Mouse (Mus musculus) Patski (cell line): ENCODE measurements around the gene Rftn1. TPM values are rescaled to one million over a fixed set of nuclear protein-coding genes. Genes with fewer than 3 reads are reported as not detected.

Experiments used
- ATAC-seq: fragments of 100-300 bp; one replicate; pipeline ENCODE4 v1.8.0; 2021
- CTCF ChIA-PET: fragments of 350-600 bp; sonication (Branson Sonifier 250); formaldehyde crosslinking; loops from one replicate; lab custom pipeline; 2022; ENCODE audit warnings: inconsistent platforms; lab: Charles Lee
- POLR2A ChIA-PET: fragments of 350-600 bp; sonication (Branson Sonifier 250); formaldehyde crosslinking; loops from one replicate; lab custom pipeline; 2022; ENCODE audit warnings: antibody characterized with exemption, inconsistent platforms; lab: Charles Lee
- DNase-seq: peaks from one replicate; pipeline ENCODE4 v3.0.0-alpha.2; 2011; ENCODE audit warnings: low read depth, low spot score
- H3K27me3 ChIP-seq: fragments of 371-371 bp; one replicate; pipeline ENCODE4 v1.5.1; 2021
- CTCF ChIP-seq: fragments of 100-300 bp; IDR thresholded peaks from one replicate; pipeline ENCODE4 v1.5.1; 2021
- in situ Hi-C: fragments of 300-500 bp; cut with MboI; formaldehyde crosslinking; loops from 3 replicates; pipeline ENCODE4 v1.11.1; 2018; ENCODE audit warnings: low pct_unique_long_range_greater_than_20kb, mixed read lengths
- polyA plus RNA-seq: library from polyadenylated mRNA; unstranded; gene quantifications from one replicate; pipeline ENCODE4 v1.2.3, GENCODE M21; 2021

Gene Rftn1
- polyA plus RNA-seq, 1 experiment from 2014 or later = 0.05 TPM

GRCm38 (mm10) chr17:50047182-50047581, 143.3 kb downstream of the Rftn1 start:
- no peak for ATAC-seq
- ChIA-PET POLR2A (no interaction called here), CTCF (no interaction called here)
- H3K27me3 ChIP-seq = peaks cover 12% of the 10 kb centered on the region
- TF ChIP-seq CTCF = no peak
- DNase-seq = no peak
- in situ Hi-C loops = no loop called here

- peaks cover 17% of the 10 kb centered on the region for H3K27me3 ChIP-seq
- CTCF ChIA-PET = no interaction called here
Observed at GRCm38 (mm10) chr17:50040727-50041410, 149.6 kb downstream of the Rftn1 start.

GRCm38 (mm10) chr17:50037882-50038665, 152.4 kb downstream of the Rftn1 start:
- ChIA-PET POLR2A (no interaction called here), CTCF (no interaction called here)
- TF ChIP-seq CTCF = no peak
- in situ Hi-C loops = no loop called here
- ATAC-seq (no peak), DNase-seq (no peak)
- peaks cover 17% of the 10 kb centered on the region for H3K27me3 ChIP-seq

More at GRCm38 (mm10) chr17:50040727-50041410, 149.6 kb downstream of the Rftn1 start:
- in situ Hi-C loops = no loop called here
- TF ChIP-seq CTCF = no peak
- DNase-seq = no peak
- POLR2A ChIA-PET = no interaction called here
- no peak for ATAC-seq

GRCm38 (mm10) chr17:50037416-50037815, 153.1 kb downstream of the Rftn1 start:
- ATAC-seq (no peak), DNase-seq (no peak)
- ChIA-PET CTCF (no interaction called here), POLR2A (no interaction called here)
- no peak for TF ChIP-seq CTCF
- in situ Hi-C loops = no loop called here
- H3K27me3 ChIP-seq = peaks cover 16% of the 10 kb centered on the region

GRCm38 (mm10) chr17:50036751-50037385, 153.6 kb downstream of the Rftn1 start:
- DNase-seq = no peak

GRCm38 (mm10) chr17:50033698-50034097, 156.8 kb downstream of the Rftn1 start:
- peaks cover 14% of the 10 kb centered on the region for H3K27me3 ChIP-seq
- TF ChIP-seq CTCF = no peak
- ATAC-seq (no peak), DNase-seq (no peak)
- in situ Hi-C loops = no loop called here
- POLR2A ChIA-PET = no interaction called here
- CTCF ChIA-PET = no interaction called here

More at GRCm38 (mm10) chr17:50036751-50037385, 153.6 kb downstream of the Rftn1 start:
- no peak for ATAC-seq
- in situ Hi-C loops = no loop called here
- TF ChIP-seq CTCF = no peak
- ChIA-PET CTCF (no interaction called here), POLR2A (no interaction called here)
- H3K27me3 ChIP-seq = peaks cover 14% of the 10 kb centered on the region

- in situ Hi-C loops = no loop called here
- POLR2A ChIA-PET = no interaction called here
- DNase-seq (no peak), ATAC-seq (no peak)
- CTCF ChIA-PET = no interaction called here
- H3K27me3 ChIP-seq = peaks cover 7% of the 10 kb centered on the region
- TF ChIP-seq CTCF = no peak
Observed at GRCm38 (mm10) chr17:50031548-50032491, 158.7 kb downstream of the Rftn1 start.

- no peak for DNase-seq
- TF ChIP-seq CTCF = no peak
- no peak for ATAC-seq
- peaks cover 5% of the 10 kb centered on the region for H3K27me3 ChIP-seq
- in situ Hi-C loops = no loop called here
- CTCF ChIA-PET = no interaction called here
- POLR2A ChIA-PET = no interaction called here
Observed at GRCm38 (mm10) chr17:50025651-50026050, 164.8 kb downstream of the Rftn1 start.

- TF ChIP-seq CTCF = no peak
- H3K27me3 ChIP-seq = peaks cover 5% of the 10 kb centered on the region
- CTCF ChIA-PET = no interaction called here
- DNase-seq = no peak
- no peak for ATAC-seq
- in situ Hi-C loops = no loop called here
- POLR2A ChIA-PET = no interaction called here
Observed at GRCm38 (mm10) chr17:50025173-50025626, 165.3 kb downstream of the Rftn1 start.

- CTCF ChIA-PET = no interaction called here
- POLR2A ChIA-PET = no interaction called here
- no peak for ATAC-seq
- DNase-seq = no peak
- peaks cover 16% of the 10 kb centered on the region for H3K27me3 ChIP-seq
- no peak for TF ChIP-seq CTCF
- in situ Hi-C loops = no loop called here
Observed at GRCm38 (mm10) chr17:50021400-50021799, 169.1 kb downstream of the Rftn1 start.
